Mouse (Mus musculus): ENCODE data around the gene Cntnap5a. TPM values are rescaled to one million over a fixed set of nuclear protein-coding genes. Genes with fewer than 3 reads are reported as not detected.

Gene Cntnap5a
- 2.1 and 2.8 TPM in 2 replicates for polyA plus RNA-seq (2014; fragmentation: Nextera tagmentation; extraction: Ambion mirVana)

DNA sequence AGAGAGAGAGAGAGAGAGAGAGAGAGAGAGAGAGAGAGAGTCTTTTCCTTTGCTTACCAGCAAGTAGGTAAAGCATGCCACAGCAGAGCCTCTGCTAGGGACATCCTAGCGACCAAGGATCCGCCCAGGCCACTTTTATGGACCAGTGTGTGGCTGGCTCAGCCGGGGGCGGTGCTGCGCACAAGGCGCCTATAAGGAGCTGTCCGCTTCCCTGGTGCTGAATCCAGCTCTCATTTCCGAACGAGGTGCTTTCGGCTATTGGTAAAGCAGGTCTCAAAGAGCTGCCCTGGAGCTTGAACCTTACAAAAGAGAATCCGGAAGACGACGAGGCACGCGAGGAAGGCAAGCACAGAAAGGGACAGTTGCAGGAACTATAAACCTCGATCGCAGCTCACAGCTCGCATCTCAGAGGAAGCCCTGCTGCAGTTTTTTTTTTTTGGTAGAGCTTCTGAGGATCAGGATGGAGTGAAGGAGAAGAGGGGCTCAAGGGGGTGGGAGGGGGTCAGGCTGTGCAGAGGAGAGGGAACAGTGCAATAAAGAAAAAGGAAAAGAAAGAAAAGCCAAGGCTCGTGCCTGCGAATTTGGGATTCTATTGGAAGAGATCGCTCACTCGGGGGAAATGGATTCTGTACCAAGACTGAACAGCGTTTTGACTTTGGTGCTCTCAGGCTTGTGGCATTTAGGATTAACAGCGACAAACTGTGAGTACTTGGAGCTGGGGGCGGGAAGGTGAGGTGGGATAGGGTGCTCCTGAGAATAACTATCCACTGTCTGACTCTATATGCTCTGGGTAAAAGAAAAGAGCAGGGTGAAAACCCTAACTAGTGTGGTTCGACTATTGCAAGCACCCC is at the start of gene Cntnap5a:
Gene Cntnap5a (plus strand): TSS at position 239 of the 851 bp plus-strand sequence.
- WGBS, result 11% methylated on average over 26 of the region's 26 CpGs
- Histone ChIP-seq H3K27ac (replicated peaks; ENCODE audit: low read depth, low read length) (peak within 1 kb of the TSS; percentile 41; the same call in 1 of the 2 replicates), H3K4me2 (ENCODE audit: low read length) (peak within 1 kb of the TSS; percentile 61)

DNA sequence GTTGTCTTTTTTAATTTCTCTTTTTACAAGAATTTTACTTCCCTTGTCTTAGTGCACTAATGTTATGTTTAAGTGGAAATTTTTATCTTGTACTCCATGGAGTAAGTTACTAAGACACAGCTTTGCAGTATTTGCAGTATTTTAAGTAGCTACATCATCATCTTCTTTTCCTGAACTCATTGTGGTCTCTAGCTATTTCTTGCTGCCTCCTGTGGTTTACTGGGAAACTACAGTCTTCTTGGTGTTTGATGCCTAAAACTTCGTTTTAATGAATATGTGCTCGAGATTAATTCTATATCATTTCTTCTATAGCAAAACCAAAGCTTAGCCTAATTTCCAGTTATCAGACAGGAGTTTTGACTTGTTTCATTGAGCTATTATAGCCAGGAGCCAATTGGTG is 37.6 kb upstream of the Cntnap5a start:
- DNase-seq (no peak), ATAC-seq (ENCODE audit: low FRiP score, low TSS enrichment) (no peak)
- 82% methylated on average over 2 of the region's 2 CpGs for WGBS
- no peak overlapping the region for H3K4me2 ChIP-seq (ENCODE audit: low read length)
- H3K9ac ChIP-seq (replicated peaks; ENCODE audit: low read length), result no peak overlapping the region
- H3K9me3 ChIP-seq (ENCODE audit: control insufficient read depth, low read length), result no peaks in the 10 kb centered on the region
- H3K27me3 ChIP-seq (ENCODE audit: control insufficient read depth, insufficient read depth, low read length), result no peaks in the 10 kb centered on the region
- no peaks in the 10 kb centered on the region for H3K36me3 ChIP-seq (ENCODE audit: control insufficient read depth, insufficient read depth, low read length)
- no peak overlapping the region for H3K27ac ChIP-seq (replicated peaks; ENCODE audit: low read depth, low read length)
- H3K4me3 ChIP-seq (replicated peaks; ENCODE audit: low read depth, low read length), result no peak overlapping the region
- no peaks in the 10 kb centered on the region for H3K4me1 ChIP-seq (ENCODE audit: control insufficient read depth, insufficient read depth, low read length)

More for the DNA sequence above, at the start of gene Cntnap5a:
- H3K27me3 ChIP-seq (ENCODE audit: control insufficient read depth, insufficient read depth, low read length), result no peaks in the 10 kb centered on the region
- DNase-seq, result peak; percentile 83
- peaks cover 3% of the 10 kb centered on the region; the same call in 1 of the 2 replicates for H3K4me1 ChIP-seq (ENCODE audit: control insufficient read depth, insufficient read depth, low read length)
- H3K36me3 ChIP-seq (ENCODE audit: control insufficient read depth, insufficient read depth, low read length), result no peaks in the 10 kb centered on the region
- peak within 1 kb of the TSS; percentile 46 for H3K4me3 ChIP-seq (replicated peaks; ENCODE audit: low read depth, low read length)
- peak within 1 kb of the TSS; percentile 59 for H3K9ac ChIP-seq (replicated peaks; ENCODE audit: low read length)
- ATAC-seq (ENCODE audit: low FRiP score, low TSS enrichment), result peak; percentile 85
- no peaks in the 10 kb centered on the region for H3K9me3 ChIP-seq (ENCODE audit: control insufficient read depth, low read length)

DNA sequence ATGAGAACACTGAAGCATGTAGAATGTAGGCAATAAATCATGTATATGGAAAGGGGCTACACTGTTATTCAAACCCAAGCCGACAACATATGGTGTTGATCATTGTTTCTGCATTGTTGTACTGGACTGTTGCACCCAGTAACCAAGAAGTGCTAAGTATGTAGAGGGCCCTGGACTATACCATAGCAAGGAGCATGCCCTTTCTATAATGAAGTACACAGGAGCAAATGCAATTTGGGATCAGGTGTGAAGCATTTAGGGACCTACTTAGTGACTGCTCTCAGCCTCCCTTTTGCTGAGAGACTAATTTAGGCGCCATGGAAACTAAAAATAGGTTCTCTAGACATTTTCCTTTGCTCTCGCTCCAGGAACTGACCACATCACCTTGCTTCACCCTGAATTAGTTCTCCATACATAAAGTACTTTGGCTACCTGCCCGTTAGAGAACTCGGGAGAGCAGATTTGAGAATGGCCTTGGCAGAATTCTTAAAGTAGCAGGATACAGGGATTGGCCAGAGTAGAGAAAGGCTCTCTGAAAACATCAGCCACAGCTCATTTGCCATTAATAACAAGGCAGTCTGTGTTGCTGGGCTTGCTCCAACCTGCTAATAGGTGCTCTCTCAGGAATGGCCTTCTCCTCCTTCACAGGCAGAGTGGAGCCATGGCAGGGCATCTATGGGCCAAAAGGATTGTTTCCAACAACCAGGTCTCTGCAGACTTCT is 26.1 kb upstream of the Cntnap5a start:
- DNase-seq, result no peak
- no peaks in the 10 kb centered on the region for H3K36me3 ChIP-seq (ENCODE audit: control insufficient read depth, insufficient read depth, low read length)
- H3K27ac ChIP-seq (replicated peaks; ENCODE audit: low read depth, low read length), result no peak overlapping the region
- H3K9me3 ChIP-seq (ENCODE audit: control insufficient read depth, low read length), result no peaks in the 10 kb centered on the region
- H3K9ac ChIP-seq (replicated peaks; ENCODE audit: low read length), result no peak overlapping the region
- ATAC-seq (ENCODE audit: low FRiP score, low TSS enrichment), result no peak
- no peak overlapping the region for H3K4me2 ChIP-seq (ENCODE audit: low read length)
- no peaks in the 10 kb centered on the region for H3K4me1 ChIP-seq (ENCODE audit: control insufficient read depth, insufficient read depth, low read length)
- H3K27me3 ChIP-seq (ENCODE audit: control insufficient read depth, insufficient read depth, low read length), result no peaks in the 10 kb centered on the region
- 83% methylated on average over 5 of the region's 5 CpGs for WGBS
- H3K4me3 ChIP-seq (replicated peaks; ENCODE audit: low read depth, low read length), result no peak overlapping the region

DNA sequence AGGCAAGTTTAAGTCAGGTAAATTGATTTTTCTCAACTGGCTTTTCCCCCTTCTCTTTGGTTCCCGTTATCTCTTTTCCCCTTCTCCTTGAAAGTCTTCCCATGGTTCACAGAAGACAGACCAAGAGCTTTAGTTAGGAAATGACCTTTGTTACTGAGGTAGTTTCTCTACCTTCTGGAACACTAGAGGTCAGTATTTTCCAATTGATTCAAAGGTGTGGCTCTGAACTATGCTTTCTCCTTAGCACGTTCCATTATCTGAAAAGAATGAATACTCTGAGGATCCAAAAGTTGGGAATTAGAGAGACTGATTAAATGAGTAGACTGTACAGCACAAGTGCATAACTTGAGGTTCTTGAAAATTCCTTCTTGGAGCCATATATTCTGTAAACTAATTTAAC is 1.9 kb downstream of the Cntnap5a start:
- no peak overlapping the region for H3K9ac ChIP-seq (replicated peaks; ENCODE audit: low read length)
- no peaks in the 10 kb centered on the region for H3K27me3 ChIP-seq (ENCODE audit: control insufficient read depth, insufficient read depth, low read length)
- no peaks in the 10 kb centered on the region for H3K36me3 ChIP-seq (ENCODE audit: control insufficient read depth, insufficient read depth, low read length)
- 21% methylated on average over 2 of the region's 2 CpGs for WGBS
- no peaks in the 10 kb centered on the region for H3K9me3 ChIP-seq (ENCODE audit: control insufficient read depth, low read length)
- H3K4me3 ChIP-seq (replicated peaks; ENCODE audit: low read depth, low read length), result peak overlapping the region; percentile 46
- peak overlapping the region; percentile 61 for H3K4me2 ChIP-seq (ENCODE audit: low read length)
- H3K27ac ChIP-seq (replicated peaks; ENCODE audit: low read depth, low read length), result no peak overlapping the region
- H3K4me1 ChIP-seq (ENCODE audit: control insufficient read depth, insufficient read depth, low read length), result peaks cover 3% of the 10 kb centered on the region; the same call in 1 of the 2 replicates
- ATAC-seq (ENCODE audit: low FRiP score, low TSS enrichment) (0 out of 2 replicates have a peak, but pooled peaks have one; percentile 35), DNase-seq (peak; percentile 68)

DNA sequence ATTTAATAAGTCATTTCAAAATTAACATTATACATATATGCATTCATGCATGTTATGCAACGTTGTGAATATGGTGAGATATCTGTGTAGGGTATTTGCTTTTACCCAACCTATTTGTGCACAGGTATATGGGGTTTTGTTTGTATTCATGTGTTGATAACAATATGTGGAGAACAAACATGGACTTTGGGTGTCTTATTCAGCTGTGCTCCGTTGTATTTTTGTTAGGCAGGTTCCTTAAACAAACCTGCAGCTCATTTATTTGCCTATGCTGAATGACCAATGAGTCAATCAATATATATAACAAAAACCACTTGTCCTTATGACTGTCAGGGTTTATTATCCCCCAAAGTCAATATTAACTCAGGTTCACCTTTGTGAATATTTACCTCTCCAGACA is 15.2 kb downstream of the Cntnap5a start:
- ATAC-seq (ENCODE audit: low FRiP score, low TSS enrichment) (no peak), DNase-seq (no peak)
- Histone ChIP-seq H3K27ac (replicated peaks; ENCODE audit: low read depth, low read length) (no peak overlapping the region), H3K36me3 (ENCODE audit: control insufficient read depth, insufficient read depth, low read length) (no peaks in the 10 kb centered on the region), H3K4me2 (ENCODE audit: low read length) (no peak overlapping the region), H3K4me3 (replicated peaks; ENCODE audit: low read depth, low read length) (no peak overlapping the region), H3K9ac (replicated peaks; ENCODE audit: low read length) (no peak overlapping the region), H3K4me1 (ENCODE audit: control insufficient read depth, insufficient read depth, low read length) (no peaks in the 10 kb centered on the region), H3K9me3 (ENCODE audit: control insufficient read depth, low read length) (no peaks in the 10 kb centered on the region), H3K27me3 (ENCODE audit: control insufficient read depth, insufficient read depth, low read length) (no peaks in the 10 kb centered on the region)
- 78% methylated on average over 2 of the region's 2 CpGs for WGBS

DNA sequence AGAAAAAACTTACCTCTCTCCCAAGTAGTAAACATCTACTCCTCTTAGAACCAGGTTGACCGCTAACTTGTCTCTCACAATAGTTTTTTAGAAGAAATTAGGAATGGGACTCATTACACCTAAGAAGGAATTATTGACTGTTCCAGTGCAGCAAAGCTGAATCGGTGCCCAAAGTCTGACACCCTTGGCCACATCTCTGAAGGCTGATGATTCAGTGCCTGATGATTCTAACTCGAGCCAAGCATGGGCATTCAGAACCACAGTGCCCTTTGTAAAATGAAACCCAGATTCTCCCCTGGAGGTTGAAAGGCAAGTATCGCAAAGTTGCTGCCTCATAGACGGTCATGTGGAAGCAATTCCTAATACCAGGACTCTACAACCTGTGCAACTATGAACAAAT is 58.0 kb downstream of the Cntnap5a start:
- Histone ChIP-seq H3K36me3 (ENCODE audit: control insufficient read depth, insufficient read depth, low read length) (no peaks in the 10 kb centered on the region), H3K9ac (replicated peaks; ENCODE audit: low read length) (no peak overlapping the region), H3K4me2 (ENCODE audit: low read length) (no peak overlapping the region), H3K27me3 (ENCODE audit: control insufficient read depth, insufficient read depth, low read length) (no peaks in the 10 kb centered on the region), H3K9me3 (ENCODE audit: control insufficient read depth, low read length) (no peaks in the 10 kb centered on the region), H3K4me1 (ENCODE audit: control insufficient read depth, insufficient read depth, low read length) (no peaks in the 10 kb centered on the region), H3K4me3 (replicated peaks; ENCODE audit: low read depth, low read length) (no peak overlapping the region), H3K27ac (replicated peaks; ENCODE audit: low read depth, low read length) (no peak overlapping the region)
- DNase-seq (no peak), ATAC-seq (ENCODE audit: low FRiP score, low TSS enrichment) (no peak)
- 90% methylated on average over 5 of the region's 5 CpGs for WGBS

DNA sequence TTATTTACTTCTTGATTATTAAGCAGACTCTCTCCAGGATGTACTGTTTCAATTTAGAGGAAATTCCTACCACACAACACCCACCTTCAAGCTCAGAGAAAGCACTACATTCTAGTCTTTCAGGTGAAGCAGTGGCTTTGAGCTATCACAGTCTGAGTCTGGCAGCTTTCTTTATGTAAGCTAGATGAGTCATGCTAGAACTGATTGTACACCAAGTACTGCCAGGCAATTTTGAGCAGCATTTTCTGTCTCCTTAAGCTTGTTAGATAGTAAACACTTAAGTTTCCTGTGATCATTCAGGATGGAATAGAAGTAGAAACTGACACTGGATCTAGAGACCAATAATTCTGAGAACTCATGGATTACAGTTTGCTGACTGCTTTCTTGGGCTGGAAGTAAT is 61.0 kb downstream of the Cntnap5a start:
- Histone ChIP-seq H3K9me3 (ENCODE audit: control insufficient read depth, low read length) (no peaks in the 10 kb centered on the region), H3K27ac (replicated peaks; ENCODE audit: low read depth, low read length) (no peak overlapping the region), H3K4me2 (ENCODE audit: low read length) (no peak overlapping the region), H3K27me3 (ENCODE audit: control insufficient read depth, insufficient read depth, low read length) (no peaks in the 10 kb centered on the region), H3K4me1 (ENCODE audit: control insufficient read depth, insufficient read depth, low read length) (no peaks in the 10 kb centered on the region), H3K9ac (replicated peaks; ENCODE audit: low read length) (no peak overlapping the region), H3K36me3 (ENCODE audit: control insufficient read depth, insufficient read depth, low read length) (no peaks in the 10 kb centered on the region), H3K4me3 (replicated peaks; ENCODE audit: low read depth, low read length) (no peak overlapping the region)
- no peak for ATAC-seq (ENCODE audit: low FRiP score, low TSS enrichment)
- DNase-seq, result no peak

DNA sequence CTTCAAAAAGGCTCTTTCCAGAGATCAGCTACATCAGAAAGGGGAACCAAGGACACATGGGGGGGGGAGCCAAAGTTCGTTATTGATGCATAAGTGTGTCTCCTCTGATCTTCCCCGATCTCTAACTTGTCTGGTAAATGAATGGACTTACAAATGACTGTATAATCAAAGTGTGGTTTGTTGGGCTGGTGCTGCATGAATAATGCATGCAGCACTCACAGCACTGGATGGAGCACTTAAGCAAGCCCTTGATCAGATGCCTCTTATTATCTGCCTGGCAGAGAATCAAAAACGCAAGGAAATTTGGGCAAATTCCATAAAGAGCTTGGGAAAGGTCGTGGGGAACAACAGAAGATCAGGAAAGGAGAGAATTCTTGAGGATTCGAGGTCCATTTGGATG is 100.2 kb downstream of the Cntnap5a start:
- H3K4me3 ChIP-seq (replicated peaks; ENCODE audit: low read depth, low read length), result no peak overlapping the region
- no peak overlapping the region for H3K9ac ChIP-seq (replicated peaks; ENCODE audit: low read length)
- no peak overlapping the region for H3K27ac ChIP-seq (replicated peaks; ENCODE audit: low read depth, low read length)
- H3K4me2 ChIP-seq (ENCODE audit: low read length), result peak overlapping the region; percentile 15
- DNase-seq (peak; percentile 67), ATAC-seq (ENCODE audit: low FRiP score, low TSS enrichment) (peak; percentile 72; the same call in 1 of the 2 replicates)
- H3K9me3 ChIP-seq (ENCODE audit: control insufficient read depth, low read length), result no peaks in the 10 kb centered on the region
- no peaks in the 10 kb centered on the region for H3K36me3 ChIP-seq (ENCODE audit: control insufficient read depth, insufficient read depth, low read length)
- peaks cover 8% of the 10 kb centered on the region for H3K4me1 ChIP-seq (ENCODE audit: control insufficient read depth, insufficient read depth, low read length)
- H3K27me3 ChIP-seq (ENCODE audit: control insufficient read depth, insufficient read depth, low read length), result no peaks in the 10 kb centered on the region
- WGBS, result 25% methylated on average over 5 of the region's 5 CpGs

All from midbrain, embryonic 14.5 days (tissue).